Mouse (Mus musculus): ENCODE measurements around the gene Gm20388. TPM values are rescaled to one million over a fixed set of nuclear protein-coding genes. Genes with fewer than 3 reads are reported as not detected.

Gm20388 gene
- total and polyA plus RNA-seq, 3 experiments, result 0.02 to 0.05 TPM; not detected in 1

DNA sequence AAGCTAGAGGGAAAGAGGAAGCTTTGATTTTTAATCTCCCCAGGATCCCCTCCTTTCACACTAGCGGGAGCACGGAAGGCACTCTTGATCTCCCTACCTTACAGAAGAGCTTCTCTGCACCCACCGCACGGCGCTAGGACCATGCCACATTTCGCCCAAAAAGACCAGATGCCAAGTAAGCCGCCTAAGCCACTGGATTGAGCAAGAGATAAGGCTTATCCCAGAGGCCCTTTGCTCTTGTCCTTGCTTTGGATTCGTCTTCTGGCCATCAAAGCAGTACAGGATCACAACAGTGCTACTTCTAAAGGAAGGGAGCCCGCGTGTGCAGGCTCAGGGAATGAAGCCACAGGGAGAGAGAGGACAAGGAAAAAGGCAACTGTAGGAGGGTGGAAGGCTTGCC lies 184.2 kb downstream of the Gm20388 start:
- H3K36me3 ChIP-seq (replicated peaks), result peaks cover 90% of the 10 kb centered on the region
- TF ChIP-seq POLR2AphosphoS5 (IDR thresholded peaks at IDR 0.05; ENCODE audit: insufficient replicate concordance, low read depth, low read length) (no peak), GATA2 (IDR thresholded peaks at IDR 0.05; ENCODE audit: borderline replicate concordance, low read depth, low read length) (no peak), CTCF (IDR thresholded peaks at IDR 0.05; ENCODE audit: low read depth, low read length) (no peak), GATA1 (IDR thresholded peaks at IDR 0.05; ENCODE audit: borderline replicate concordance, low read length) (no peak), TAL1 (conservative IDR thresholded peaks at IDR 0.05; ENCODE audit: low read depth, low read length) (no peak)
- DNase-seq (ENCODE audit: low spot score) (no peak), ATAC-seq (ENCODE audit: extremely low read depth, insufficient number of reproducible peaks, low FRiP score, poor library complexity, severe bottlenecking) (no peak)
- peaks cover 12% of the 10 kb centered on the region for H3K9me3 ChIP-seq (replicated peaks)
- H3K27me3 ChIP-seq (ENCODE audit: insufficient read depth, low read length), result no peaks in the 10 kb centered on the region
- H3K4me1 ChIP-seq (ENCODE audit: insufficient read depth, low read depth, low read length), result peaks cover 26% of the 10 kb centered on the region
- no peak overlapping the region for H3K4me3 ChIP-seq (ENCODE audit: low read depth, low read length)

GRCm38 (mm10) chr8:120096486-120096885 lies 185.8 kb downstream of the Gm20388 start:
- Histone ChIP-seq H3K4me1 (ENCODE audit: insufficient read depth, low read depth, low read length) (peaks cover 35% of the 10 kb centered on the region), H3K9me3 (replicated peaks) (peaks cover 12% of the 10 kb centered on the region), H3K36me3 (replicated peaks) (peaks cover 75% of the 10 kb centered on the region), H3K27me3 (ENCODE audit: insufficient read depth, low read length) (no peaks in the 10 kb centered on the region), H3K4me3 (ENCODE audit: low read depth, low read length) (no peak overlapping the region)
- no peak for DNase-seq (ENCODE audit: low spot score)
- no peak for TF ChIP-seq POLR2AphosphoS5 (IDR thresholded peaks at IDR 0.05; ENCODE audit: insufficient replicate concordance, low read depth, low read length)
- TF ChIP-seq TAL1 (conservative IDR thresholded peaks at IDR 0.05; ENCODE audit: low read depth, low read length), result no peak
- TF ChIP-seq CTCF (IDR thresholded peaks at IDR 0.05; ENCODE audit: low read depth, low read length), result no peak
- no peak for TF ChIP-seq GATA1 (IDR thresholded peaks at IDR 0.05; ENCODE audit: borderline replicate concordance, low read length)
- TF ChIP-seq GATA2 (IDR thresholded peaks at IDR 0.05; ENCODE audit: borderline replicate concordance, low read depth, low read length), result no peak
- ATAC-seq (ENCODE audit: extremely low read depth, insufficient number of reproducible peaks, low FRiP score, poor library complexity, severe bottlenecking), result no peak

DNA sequence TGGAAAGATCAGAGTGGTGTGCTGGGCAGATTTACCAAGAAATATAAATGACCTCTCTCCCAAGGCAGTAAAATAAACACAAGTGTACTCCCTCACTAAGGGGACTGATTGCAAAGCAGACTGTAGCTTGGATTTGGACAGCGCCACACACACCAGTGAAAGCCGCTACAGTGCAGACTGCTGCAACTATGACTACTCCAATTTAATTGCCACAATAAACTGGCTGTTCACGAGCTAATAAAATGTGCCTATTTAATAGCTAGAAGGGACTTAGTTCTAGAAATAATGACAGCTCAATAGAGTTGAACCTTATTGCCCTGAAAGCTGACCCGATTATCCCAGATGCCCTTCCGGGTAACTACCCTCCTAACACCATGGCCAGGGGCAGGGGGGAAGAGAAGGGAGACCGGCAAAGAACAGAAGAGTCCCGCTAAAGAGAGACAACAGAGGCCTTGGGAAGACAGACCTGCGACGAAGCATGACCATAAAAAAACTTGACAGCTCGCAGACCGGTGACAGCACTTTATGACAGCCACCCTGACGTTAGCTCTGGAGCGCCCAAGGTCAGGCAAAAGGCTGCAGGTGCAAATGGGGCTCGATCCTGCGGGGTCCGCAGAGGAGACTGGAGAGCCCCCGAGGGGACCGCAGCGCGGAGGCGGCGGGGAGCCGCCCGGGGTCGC lies 189.9 kb downstream of the Gm20388 start:
- H3K4me1 ChIP-seq (ENCODE audit: insufficient read depth, low read depth, low read length), result peaks cover 68% of the 10 kb centered on the region

DNA sequence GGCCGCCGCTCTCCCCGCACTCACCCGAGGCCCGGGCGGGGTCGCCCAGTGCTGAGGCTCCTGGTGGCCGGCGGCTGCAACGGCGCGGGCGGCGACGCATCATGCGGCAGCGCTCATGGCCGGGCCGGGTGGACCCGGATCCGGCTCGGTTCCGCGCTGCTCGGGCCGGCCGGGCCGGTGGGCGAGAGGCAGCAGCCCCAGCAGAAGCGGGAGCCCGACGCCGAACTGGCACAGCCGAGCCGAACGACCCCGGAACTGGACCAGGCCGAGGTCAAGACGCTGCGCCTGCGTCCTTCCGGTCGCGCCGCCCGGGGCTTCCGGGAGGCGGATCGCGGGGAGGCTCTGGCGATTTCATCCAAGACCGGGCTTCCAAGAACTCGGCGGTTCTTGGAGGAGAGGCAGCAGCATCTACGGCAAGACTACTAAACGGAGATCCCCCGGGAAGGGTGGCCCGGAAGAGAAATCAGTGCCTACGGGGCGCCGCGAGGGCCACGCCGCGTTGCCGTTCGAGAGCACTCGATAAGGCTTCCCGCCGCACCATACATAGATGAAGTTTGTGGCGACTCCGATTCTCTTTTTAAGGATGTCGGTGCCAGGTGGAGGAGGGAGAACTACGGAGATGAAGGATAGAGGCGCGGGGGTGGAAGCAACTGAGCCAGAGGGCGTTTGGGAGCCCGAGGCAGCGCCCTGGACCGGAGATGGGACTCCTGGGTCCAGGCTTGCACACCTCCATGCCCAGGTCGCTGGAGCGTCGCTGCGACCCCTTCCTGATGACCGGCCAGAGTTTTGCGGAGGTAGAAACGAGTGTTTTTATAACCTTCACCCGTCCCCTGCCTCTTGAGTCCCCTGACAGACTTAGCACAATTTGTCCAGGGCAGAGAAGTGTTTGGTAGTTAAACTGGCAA lies 190.7 kb downstream of the Gm20388 start, which contains the start of gene Zdhhc7:
Zdhhc7 (minus strand) TSS at position 415 of the 905 bp plus-strand sequence.
- Histone ChIP-seq H3K9me3 (replicated peaks) (no peaks in the 10 kb centered on the region), H3K4me1 (ENCODE audit: insufficient read depth, low read depth, low read length) (peaks cover 68% of the 10 kb centered on the region), H3K27me3 (ENCODE audit: insufficient read depth, low read length) (no peaks in the 10 kb centered on the region), H3K4me3 (ENCODE audit: low read depth, low read length) (peak within 1 kb of the TSS; percentile 89), H3K36me3 (replicated peaks) (peaks cover 65% of the 10 kb centered on the region)
- DNase-seq (ENCODE audit: low spot score), result peak; percentile 79
- TF ChIP-seq POLR2AphosphoS5 (IDR thresholded peaks at IDR 0.05; ENCODE audit: insufficient replicate concordance, low read depth, low read length), result no peak
- TF ChIP-seq GATA1 (IDR thresholded peaks at IDR 0.05; ENCODE audit: borderline replicate concordance, low read length), result no peak
- no peak for TF ChIP-seq TAL1 (conservative IDR thresholded peaks at IDR 0.05; ENCODE audit: low read depth, low read length)
- no peak for TF ChIP-seq CTCF (IDR thresholded peaks at IDR 0.05; ENCODE audit: low read depth, low read length)
- no peak for TF ChIP-seq GATA2 (IDR thresholded peaks at IDR 0.05; ENCODE audit: borderline replicate concordance, low read depth, low read length)
- ATAC-seq (ENCODE audit: extremely low read depth, insufficient number of reproducible peaks, low FRiP score, poor library complexity, severe bottlenecking), result peak; percentile 38

More for the DNA sequence above, 189.9 kb downstream of the Gm20388 start:
- DNase-seq (ENCODE audit: low spot score) (peak; percentile 16), ATAC-seq (ENCODE audit: extremely low read depth, insufficient number of reproducible peaks, low FRiP score, poor library complexity, severe bottlenecking) (no peak)
- Histone ChIP-seq H3K27me3 (ENCODE audit: insufficient read depth, low read length) (no peaks in the 10 kb centered on the region), H3K9me3 (replicated peaks) (no peaks in the 10 kb centered on the region), H3K36me3 (replicated peaks) (peaks cover 65% of the 10 kb centered on the region), H3K4me3 (ENCODE audit: low read depth, low read length) (peak overlapping the region; percentile 89)
- no peak for TF ChIP-seq TAL1 (conservative IDR thresholded peaks at IDR 0.05; ENCODE audit: low read depth, low read length)
- no peak for TF ChIP-seq GATA2 (IDR thresholded peaks at IDR 0.05; ENCODE audit: borderline replicate concordance, low read depth, low read length)
- no peak for TF ChIP-seq CTCF (IDR thresholded peaks at IDR 0.05; ENCODE audit: low read depth, low read length)
- TF ChIP-seq GATA1 (IDR thresholded peaks at IDR 0.05; ENCODE audit: borderline replicate concordance, low read length), result no peak
- no peak for TF ChIP-seq POLR2AphosphoS5 (IDR thresholded peaks at IDR 0.05; ENCODE audit: insufficient replicate concordance, low read depth, low read length)

- DNase-seq (ENCODE audit: low spot score) (no peak), ATAC-seq (ENCODE audit: extremely low read depth, insufficient number of reproducible peaks, low FRiP score, poor library complexity, severe bottlenecking) (no peak)
- Histone ChIP-seq H3K27me3 (ENCODE audit: insufficient read depth, low read length) (peaks cover 2% of the 10 kb centered on the region; the same call in 1 of the 2 replicates), H3K36me3 (replicated peaks) (peaks cover 47% of the 10 kb centered on the region), H3K4me3 (ENCODE audit: low read depth, low read length) (no peak overlapping the region), H3K4me1 (ENCODE audit: insufficient read depth, low read depth, low read length) (peaks cover 48% of the 10 kb centered on the region), H3K9me3 (replicated peaks) (no peaks in the 10 kb centered on the region)
- TF ChIP-seq TAL1 (conservative IDR thresholded peaks at IDR 0.05; ENCODE audit: low read depth, low read length) (no peak), GATA2 (IDR thresholded peaks at IDR 0.05; ENCODE audit: borderline replicate concordance, low read depth, low read length) (no peak), CTCF (IDR thresholded peaks at IDR 0.05; ENCODE audit: low read depth, low read length) (no peak), POLR2AphosphoS5 (IDR thresholded peaks at IDR 0.05; ENCODE audit: insufficient replicate concordance, low read depth, low read length) (no peak), GATA1 (IDR thresholded peaks at IDR 0.05; ENCODE audit: borderline replicate concordance, low read length) (no peak)
Measured at GRCm38 (mm10) chr8:120103916-120104315, 193.3 kb downstream of the Gm20388 start.

All from G1E (cell line).